Comparison of ENCODE assay signal across 16 mouse cellular contexts in the genomic region with DNA sequence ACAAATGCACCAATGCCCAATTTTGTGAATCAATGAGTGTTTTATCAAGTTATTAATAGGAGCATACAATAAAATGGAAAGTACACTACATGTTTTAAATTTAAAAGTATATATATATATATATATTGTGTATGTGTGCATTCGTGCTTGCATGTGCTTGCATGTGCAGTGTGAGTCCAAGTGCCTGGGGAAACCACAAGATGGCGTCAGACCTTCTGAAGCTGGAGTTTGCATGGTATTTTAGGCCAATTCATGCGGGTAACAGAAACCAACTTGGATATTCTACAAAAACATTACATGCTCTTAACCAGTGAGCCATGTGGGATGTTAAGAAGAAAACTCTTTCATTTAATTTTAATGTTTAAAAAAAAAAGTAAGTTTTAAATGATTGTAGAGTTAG. TPM values are rescaled to one million over a fixed set of nuclear protein-coding genes. Genes with fewer than 3 reads are reported as not detected.
A peak's percentile ranks its signal among the peaks of the same experiment; 100 is the strongest.
DNase-seq lines count a peak whose midpoint lies in the region; ATAC-seq and TF ChIP-seq lines count a peak whose summit lies in the region.
"Had no signal": no experiment of that assay in that cellular context is flagged by ENCODE, and none has a peak within 500 bp of the region (broad histone marks: within the 10 kb centered on the region; RNA-seq: fewer than 3 reads in every experiment).

No protein-coding gene starts in this region.

- 44% methylated on average over 3 of the region's 3 CpGs for WGBS in lung, embryonic 14.5 days

- H3K36me3 ChIP-seq in lung, embryonic 14.5 days (ENCODE audit: insufficient read depth) = no peaks in the 10 kb centered on the region
- H3K36me3 ChIP-seq in splenic B cell, adult 2 months (ENCODE audit: control insufficient read depth, insufficient read depth, low read length, poor library complexity, severe bottlenecking) = no peaks in the 10 kb centered on the region
- H3K36me3 ChIP-seq: embryonic facial prominence, embryonic 10.5 days; G1E; lung, embryonic 15.5 days had no signal

- no peaks in the 10 kb centered on the region for H3K4me1 ChIP-seq in lung, embryonic 14.5 days (ENCODE audit: insufficient read depth)
- H3K4me1 ChIP-seq: embryonic facial prominence, embryonic 10.5 days; lung, embryonic 15.5 days had no signal

- H3K9ac ChIP-seq in lung, embryonic 14.5 days = no peak overlapping the region
- H3K9ac ChIP-seq: lung, embryonic 15.5 days had no signal

- intact Hi-C loops in gastrocnemius, adult 2 months (cut with DNase I) = no loop called here
- intact Hi-C loops in gastrocnemius, postnatal 14 days (cut with DNase I; ENCODE audit: low total_unique reads) = no loop called here

- H3K9me3 ChIP-seq in lung, embryonic 14.5 days (ENCODE audit: low read depth, low read length) = no peaks in the 10 kb centered on the region
- H3K9me3 ChIP-seq: embryonic facial prominence, embryonic 10.5 days; G1E; lung, embryonic 15.5 days had no signal

- H3K4me3 ChIP-seq in gastrocnemius, adult 2 months = no peak overlapping the region
- no peak overlapping the region for H3K4me3 ChIP-seq in lung, embryonic 14.5 days (ENCODE audit: low read depth, low read length)
- H3K4me3 ChIP-seq: embryonic facial prominence, embryonic 10.5 days; lung, embryonic 15.5 days had no signal

- no peak overlapping the region for H3K4me2 ChIP-seq in lung, embryonic 14.5 days
- H3K4me2 ChIP-seq: lung, embryonic 15.5 days had no signal

- H3K27ac ChIP-seq in gastrocnemius, adult 2 months = no peak overlapping the region
- H3K27ac ChIP-seq in lung, embryonic 14.5 days (ENCODE audit: low read depth) = no peak overlapping the region
- H3K27ac ChIP-seq: embryonic facial prominence, embryonic 10.5 days; lung, embryonic 15.5 days had no signal

- no peak for DNase-seq in gastrocnemius, adult 2 months
- DNase-seq in gastrocnemius, postnatal 25 days = no peak
- DNase-seq in lung, embryonic 14.5 days = peak; percentile 11
- no peak for DNase-seq in lung, adult 18-20 months
- DNase-seq in R1 (ENCODE audit: low read depth, low spot score) = peak; percentile 27
- peak; percentile 54 for DNase-seq in splenic B cell, adult 2 months (ENCODE audit: low read depth, low spot score)
- DNase-seq in ovary, postnatal 10 days (ENCODE audit: low spot score) = no peak
- DNase-seq in gastrocnemius, postnatal 14 days = no peak
- DNase-seq: gastrocnemius, postnatal 36 days; kidney, adult 9 months had no signal

- peak; percentile 30 for TF ChIP-seq CTCF in gastrocnemius, adult 2 months (IDR thresholded peaks at IDR 0.05)
- no peak for TF ChIP-seq CTCF in lung, embryonic 14.5 days (IDR thresholded peaks at IDR 0.05; ENCODE audit: low read depth)

- no peaks in the 10 kb centered on the region for H3K27me3 ChIP-seq in lung, embryonic 14.5 days (ENCODE audit: insufficient read depth, low read length)
- no peaks in the 10 kb centered on the region for H3K27me3 ChIP-seq in splenic B cell, adult 2 months (ENCODE audit: control insufficient read depth, insufficient read depth, low read length, poor library complexity, severe bottlenecking)
- H3K27me3 ChIP-seq: lung, embryonic 15.5 days had no signal

- ATAC-seq in lung, embryonic 14.5 days (ENCODE audit: insufficient read depth) = no peak
- ATAC-seq: midbrain, embryonic 16.5 days had no signal

RNA-seq across cellular contexts. Expression of a gene that starts 18.9 kb away (rescaled TPM):
- 1 to 10 TPM; 1.4 TPM for total RNA-seq in gastrocnemius, adult 2 months (2021)
- under 1 TPM; 0.96 to 1.00 TPM for total RNA-seq in gastrocnemius, postnatal 25 days (2021)
- polyA plus RNA-seq in lung, embryonic 14.5 days (2014; fragmentation: Nextera tagmentation; extraction: Ambion mirVana) = 1.8 and 2.0 TPM in 2 replicates
- 1 to 10 TPM; 1.7 to 2.1 TPM for total RNA-seq in gastrocnemius, postnatal 14 days (2021)

RNA-seq across cellular contexts. Expression of a gene that starts 19.6 kb away (rescaled TPM):
- total RNA-seq in gastrocnemius, adult 2 months (2021) = not detected
- total RNA-seq in gastrocnemius, postnatal 25 days (2021) = not detected
- polyA plus RNA-seq in lung, embryonic 14.5 days (2014; fragmentation: Nextera tagmentation; extraction: Ambion mirVana) = not detected in 2 replicates
- not detected for total RNA-seq in gastrocnemius, postnatal 14 days (2021)
- total RNA-seq: gastrocnemius, postnatal 36 days; hematopoietic stem cell, adult 5-6 weeks had no signal
- polyA plus RNA-seq: embryonic facial prominence, embryonic 10.5 days; forebrain, embryonic 11.5 days; G1E; lung, embryonic 15.5 days; midbrain, embryonic 16.5 days had no signal

RNA-seq across cellular contexts. Expression of a gene that starts 35.4 kb away (rescaled TPM):
- total RNA-seq in gastrocnemius, adult 2 months (2021) = under 1 TPM; 0.20 to 0.28 TPM
- total RNA-seq in gastrocnemius, postnatal 25 days (2021) = under 1 TPM; 0.31 to 0.32 TPM
- polyA plus RNA-seq in lung, embryonic 14.5 days (2014; fragmentation: Nextera tagmentation; extraction: Ambion mirVana) = 0.38 TPM in 2 replicates
- total RNA-seq in gastrocnemius, postnatal 14 days (2021) = under 1 TPM; 0.27 to 0.70 TPM
- total RNA-seq: hematopoietic stem cell, adult 5-6 weeks had no signal
- polyA plus RNA-seq: G1E had no signal

RNA-seq across cellular contexts. Expression of a gene that starts 36.7 kb away (rescaled TPM):
- total RNA-seq in gastrocnemius, adult 2 months (2021) = under 1 TPM; 0.36 to 0.43 TPM
- under 1 TPM; 0.38 to 0.61 TPM for total RNA-seq in gastrocnemius, postnatal 25 days (2021)
- polyA plus RNA-seq in lung, embryonic 14.5 days (2014; fragmentation: Nextera tagmentation; extraction: Ambion mirVana) = 4.9 and 5.3 TPM in 2 replicates
- total RNA-seq in gastrocnemius, postnatal 14 days (2021) = under 1 TPM; 0.64 to 0.88 TPM

RNA-seq across cellular contexts. Expression of a gene that starts 54.1 kb away (rescaled TPM):
- total RNA-seq in gastrocnemius, adult 2 months (2021) = 1 to 10 TPM; 3.1 to 4.9 TPM
- 1 to 10 TPM; 3.5 to 3.6 TPM for total RNA-seq in gastrocnemius, postnatal 25 days (2021)
- 14.6 and 15.1 TPM in 2 replicates for polyA plus RNA-seq in lung, embryonic 14.5 days (2014; fragmentation: Nextera tagmentation; extraction: Ambion mirVana)
- 1 to 10 TPM; 3.7 to 5.6 TPM for total RNA-seq in gastrocnemius, postnatal 14 days (2021)

Comparison
In these comparisons a context has a peak if more than half of its experiments do, and no peak if none do; other contexts are left out.
1. DNase-seq: peak in lung, embryonic 14.5 days (single experiment), R1 (single experiment) and splenic B cell, adult 2 months (single experiment); none in gastrocnemius, adult 2 months (single experiment), gastrocnemius, postnatal 25 days (single experiment), lung, adult 18-20 months (0 of 2), ovary, postnatal 10 days (single experiment) and gastrocnemius, postnatal 14 days (single experiment).